In genomic region chr3:68568149-68568548, GRCm38 (mm10) we compare ENCODE assay signal across 29 mouse cellular contexts.
A peak's percentile ranks its signal among the peaks of the same experiment; 100 is the strongest.
DNase-seq lines count a peak whose midpoint lies in the region; ATAC-seq and TF ChIP-seq lines count a peak whose summit lies in the region.
"Had no signal": no experiment of that assay in that cellular context is flagged by ENCODE, and none has a peak within 500 bp of the region (broad histone marks: within the 10 kb centered on the region; RNA-seq: fewer than 3 reads in every experiment).

No protein-coding gene starts in this region.

- DNase-seq in adrenal gland, adult (ENCODE audit: inconsistent age in 2 of 2, low spot score in 1 of 2) = peak; percentile 33 to 56
- no peak for DNase-seq in adrenal gland, adult 8-10 months
- no peak for DNase-seq in intestine, embryonic 14.5 days (ENCODE audit: low spot score)
- DNase-seq in limb, embryonic 10.5 days (ENCODE audit: low spot score) = no peak
- DNase-seq in adipocyte (ENCODE audit: low spot score) = no peak
- DNase-seq in embryo, embryonic 11 days = no peak
- DNase-seq: cerebellum, adult 2 months; cerebellum, postnatal 14 days; gastrocnemius, postnatal 10 days; heart, postnatal 14 days; kidney, adult 8-10 months; liver; lung, adult 2 months; lung, postnatal 10 days had no signal

- 59% methylated on average over 3 of the region's 3 CpGs for WGBS in intestine, embryonic 14.5 days
- WGBS in intestine, postnatal 0 days = 74% methylated on average over 3 of the region's 3 CpGs
- 66% methylated on average over 3 of the region's 3 CpGs for WGBS in limb, embryonic 10.5 days

- peak overlapping the region; percentile 3; the same call in 1 of the 2 replicates for H3K27ac ChIP-seq in intestine, embryonic 14.5 days (ENCODE audit: low read depth)
- no peak overlapping the region for H3K27ac ChIP-seq in intestine, postnatal 0 days (ENCODE audit: low read depth, low read length)
- peak overlapping the region; percentile 81 for H3K27ac ChIP-seq in limb, embryonic 10.5 days
- H3K27ac ChIP-seq: heart, embryonic 13.5 days; hindbrain, embryonic 15.5 days; intestine, embryonic 15.5 days; kidney, postnatal 0 days; left cerebral cortex, adult 2 months; liver, embryonic 14.5 days; macrophage; midbrain, embryonic 13.5 days; stomach, embryonic 15.5 days had no signal

- no peaks in the 10 kb centered on the region for H3K27me3 ChIP-seq in intestine, embryonic 14.5 days (replicated peaks; ENCODE audit: control insufficient read depth, insufficient read depth, low read length)
- H3K27me3 ChIP-seq in intestine, postnatal 0 days (replicated peaks; ENCODE audit: control insufficient read depth, insufficient read depth, low read length) = no peaks in the 10 kb centered on the region
- no peaks in the 10 kb centered on the region for H3K27me3 ChIP-seq in limb, embryonic 10.5 days (ENCODE audit: low read depth, poor library complexity, severe bottlenecking)
- H3K27me3 ChIP-seq: CH12.LX; heart, embryonic 13.5 days; hindbrain, embryonic 15.5 days; intestine, embryonic 15.5 days; midbrain, embryonic 13.5 days; stomach, embryonic 15.5 days had no signal

- no peaks in the 10 kb centered on the region for H3K36me3 ChIP-seq in intestine, embryonic 14.5 days (ENCODE audit: control insufficient read depth, insufficient read depth, low read length)
- no peaks in the 10 kb centered on the region for H3K36me3 ChIP-seq in intestine, postnatal 0 days (ENCODE audit: control insufficient read depth, insufficient read depth)
- no peaks in the 10 kb centered on the region for H3K36me3 ChIP-seq in limb, embryonic 10.5 days
- H3K36me3 ChIP-seq: G1E; heart, embryonic 13.5 days; hindbrain, embryonic 10.5 days; hindbrain, embryonic 15.5 days; intestine, embryonic 15.5 days; midbrain, embryonic 13.5 days; stomach, embryonic 15.5 days had no signal

- no peak for ATAC-seq in intestine, embryonic 14.5 days (replicated peaks; ENCODE audit: low FRiP score, low TSS enrichment, low read depth)
- no peak for ATAC-seq in intestine, postnatal 0 days
- ATAC-seq: forebrain, embryonic 16.5 days; intestine, embryonic 15.5 days; midbrain, embryonic 13.5 days had no signal

- H3K9me3 ChIP-seq in intestine, embryonic 14.5 days (ENCODE audit: control insufficient read depth, low read length) = no peaks in the 10 kb centered on the region
- no peaks in the 10 kb centered on the region for H3K9me3 ChIP-seq in intestine, postnatal 0 days (ENCODE audit: control insufficient read depth)
- no peaks in the 10 kb centered on the region for H3K9me3 ChIP-seq in limb, embryonic 10.5 days (replicated peaks)
- H3K9me3 ChIP-seq: heart, embryonic 13.5 days; hindbrain, embryonic 10.5 days; hindbrain, embryonic 15.5 days; intestine, embryonic 15.5 days; midbrain, embryonic 13.5 days; stomach, embryonic 15.5 days had no signal

- no peak overlapping the region for H3K4me2 ChIP-seq in intestine, embryonic 14.5 days (ENCODE audit: low read length)
- H3K4me2 ChIP-seq in intestine, postnatal 0 days (replicated peaks; ENCODE audit: low read depth) = no peak overlapping the region
- H3K4me2 ChIP-seq: heart, embryonic 13.5 days; hindbrain, embryonic 15.5 days; intestine, embryonic 15.5 days; midbrain, embryonic 13.5 days; stomach, embryonic 15.5 days had no signal

- no peak for TF ChIP-seq CTCF in intestine, postnatal 0 days (IDR thresholded peaks at IDR 0.05; ENCODE audit: low read depth)

- no peak overlapping the region for H3K4me3 ChIP-seq in intestine, embryonic 14.5 days (ENCODE audit: low read depth, low read length)
- H3K4me3 ChIP-seq in intestine, postnatal 0 days (ENCODE audit: low read depth, low read length) = no peak overlapping the region
- H3K4me3 ChIP-seq in limb, embryonic 10.5 days = no peak overlapping the region
- H3K4me3 ChIP-seq: erythroblast, embryonic 14.5 days; heart, embryonic 13.5 days; hindbrain, embryonic 10.5 days; hindbrain, embryonic 15.5 days; intestine, embryonic 15.5 days; left cerebral cortex, adult 2 months; midbrain, embryonic 13.5 days; stomach, embryonic 15.5 days had no signal

- H3K9ac ChIP-seq in intestine, embryonic 14.5 days (ENCODE audit: low read length) = no peak overlapping the region
- H3K9ac ChIP-seq in intestine, postnatal 0 days (ENCODE audit: low read depth, low read length) = no peak overlapping the region
- H3K9ac ChIP-seq: heart, embryonic 13.5 days; hindbrain, embryonic 15.5 days; intestine, embryonic 15.5 days; liver, embryonic 14.5 days; midbrain, embryonic 13.5 days; stomach, embryonic 15.5 days had no signal

- H3K4me1 ChIP-seq in intestine, embryonic 14.5 days (replicated peaks; ENCODE audit: control insufficient read depth, insufficient read depth, low read length) = peaks cover 8% of the 10 kb centered on the region; the same call in 1 of the 2 replicates
- no peaks in the 10 kb centered on the region for H3K4me1 ChIP-seq in intestine, postnatal 0 days (replicated peaks; ENCODE audit: control insufficient read depth, insufficient read depth, low read length)
- H3K4me1 ChIP-seq in limb, embryonic 10.5 days = peaks cover 24% of the 10 kb centered on the region

Comparison
In these comparisons a context has a peak if more than half of its experiments do, and no peak if none do; other contexts are left out.
1. DNase-seq: peak in adrenal gland, adult (2 of 2); none in adrenal gland, adult 8-10 months (single experiment), intestine, embryonic 14.5 days (single experiment), limb, embryonic 10.5 days (single experiment), adipocyte (single experiment) and embryo, embryonic 11 days (single experiment).